Mouse (Mus musculus) embryonic facial prominence, embryonic 13.5 days (tissue): Measurements from ENCODE around the gene Setd5. TPM values are rescaled to one million over a fixed set of nuclear protein-coding genes. Genes with fewer than 3 reads are reported as not detected.

Source experiments
- ATAC-seq: fragments of 200-750 bp; cut with Nextera tagmentation; 2 replicates; pipeline ENCODE4 v1.8.0; 2017; ENCODE audit warnings: low read depth; ENCODE audit not compliant: insufficient number of reproducible peaks, insufficient read depth, low FRiP score, low TSS enrichment
- H3K27ac ChIP-seq: fragments of 300-500 bp; sonication (generic); 2 replicates; pipeline ENCODE4 v1.5.1; 2015; ENCODE audit warnings: moderate library complexity, mild to moderate bottlenecking, inconsistent platforms
- H3K27me3 ChIP-seq: fragments of 300-500 bp; sonication (generic); 2 replicates; pipeline ENCODE4 v1.6.1; 2015; ENCODE audit warnings: mild to moderate bottlenecking, inconsistent platforms
- H3K36me3 ChIP-seq: fragments of 300-500 bp; sonication (generic); 2 replicates; pipeline ENCODE4 v1.6.1; 2015; ENCODE audit warnings: mild to moderate bottlenecking, inconsistent platforms
- H3K4me1 ChIP-seq: fragments of 300-500 bp; sonication (generic); 2 replicates; pipeline ENCODE4 v1.6.1; 2015; ENCODE audit warnings: inconsistent platforms
- H3K4me2 ChIP-seq: fragments of 300-500 bp; sonication (generic); 2 replicates; pipeline ENCODE4 v1.6.1; 2015; ENCODE audit warnings: moderate library complexity, mild to moderate bottlenecking, inconsistent platforms
- H3K4me3 ChIP-seq: fragments of 300-500 bp; sonication (generic); 2 replicates; pipeline ENCODE4 v1.5.1; 2015; ENCODE audit warnings: mild to moderate bottlenecking, inconsistent platforms
- H3K9ac ChIP-seq: fragments of 300-500 bp; sonication (generic); 2 replicates; pipeline ENCODE4 v1.6.1; 2015; ENCODE audit warnings: mild to moderate bottlenecking, inconsistent platforms
- H3K9me3 ChIP-seq: fragments of 300-500 bp; sonication (generic); 2 replicates; pipeline ENCODE4 v1.6.1; 2016; ENCODE audit warnings: inconsistent platforms
- WGBS: fragments of 180-500 bp; shearing (Covaris S2); methylation state at CpG from one replicate; pipeline ENCODE4 v1.1.7; 2015; ENCODE audit warnings: mixed read lengths; 5-methylcytosine and 5-hydroxymethylcytosine counted together
- polyA plus RNA-seq: library from polyadenylated mRNA; unstranded; fragments of >200 nt; fragmentation: Nextera tagmentation; extraction: Ambion mirVana; gene quantifications from 2 replicates; pipeline ENCODE4 v1.2.1, GENCODE M21; 2015

The Setd5 gene
- polyA plus RNA-seq, 1 experiment from 2014 or later, result 91.0 TPM

GRCm38 (mm10) chr6:113154071-113154470 is 76.9 kb downstream of the Setd5 start:
- no peaks in the 10 kb centered on the region for H3K27me3 ChIP-seq
- no peak overlapping the region for H3K4me2 ChIP-seq
- no peak overlapping the region for H3K4me3 ChIP-seq
- ATAC-seq, result no peak
- H3K9ac ChIP-seq, result no peak overlapping the region
- H3K9me3 ChIP-seq, result no peaks in the 10 kb centered on the region
- WGBS, result 98% methylated on average over 8 of the region's 8 CpGs
- no peaks in the 10 kb centered on the region for H3K4me1 ChIP-seq
- peaks cover 76% of the 10 kb centered on the region for H3K36me3 ChIP-seq
- no peak overlapping the region for H3K27ac ChIP-seq

- Histone ChIP-seq H3K36me3 (peaks cover 69% of the 10 kb centered on the region), H3K9ac (no peak overlapping the region), H3K27ac (no peak overlapping the region), H3K9me3 (no peaks in the 10 kb centered on the region), H3K4me1 (no peaks in the 10 kb centered on the region), H3K4me2 (no peak overlapping the region), H3K4me3 (no peak overlapping the region), H3K27me3 (no peaks in the 10 kb centered on the region)
- 89% methylated on average over 6 of the region's 6 CpGs for WGBS
- no peak for ATAC-seq
Measured at GRCm38 (mm10) chr6:113154886-113155285, 77.7 kb downstream of the Setd5 start.

GRCm38 (mm10) chr6:113156064-113156463 is 78.9 kb downstream of the Setd5 start:
- Histone ChIP-seq H3K4me2 (no peak overlapping the region), H3K9ac (no peak overlapping the region), H3K36me3 (peaks cover 62% of the 10 kb centered on the region), H3K27ac (no peak overlapping the region), H3K9me3 (no peaks in the 10 kb centered on the region), H3K27me3 (no peaks in the 10 kb centered on the region), H3K4me1 (no peaks in the 10 kb centered on the region), H3K4me3 (no peak overlapping the region)
- WGBS, result 91% methylated on average over 4 of the region's 4 CpGs
- ATAC-seq, result no peak

- H3K4me1 ChIP-seq, result no peaks in the 10 kb centered on the region
- no peak overlapping the region for H3K9ac ChIP-seq
- no peak overlapping the region for H3K27ac ChIP-seq
- H3K9me3 ChIP-seq, result no peaks in the 10 kb centered on the region
- no peaks in the 10 kb centered on the region for H3K27me3 ChIP-seq
- no peak overlapping the region for H3K4me3 ChIP-seq
- no peak for ATAC-seq
- no peak overlapping the region for H3K4me2 ChIP-seq
- peaks cover 24% of the 10 kb centered on the region for H3K36me3 ChIP-seq
- WGBS, result 95% methylated on average over 10 of the region's 10 CpGs
Measured at GRCm38 (mm10) chr6:113160106-113160505, 82.9 kb downstream of the Setd5 start.

GRCm38 (mm10) chr6:113161982-113162381 is 84.8 kb downstream of the Setd5 start:
- H3K27ac ChIP-seq, result no peak overlapping the region
- peaks cover 12% of the 10 kb centered on the region for H3K36me3 ChIP-seq
- H3K9me3 ChIP-seq, result no peaks in the 10 kb centered on the region
- no peak overlapping the region for H3K9ac ChIP-seq
- no peak overlapping the region for H3K4me2 ChIP-seq
- H3K4me3 ChIP-seq, result no peak overlapping the region
- H3K4me1 ChIP-seq, result peaks cover 10% of the 10 kb centered on the region
- WGBS, result 85% methylated on average over 1 of the region's 1 CpGs
- no peak for ATAC-seq
- no peaks in the 10 kb centered on the region for H3K27me3 ChIP-seq

- Histone ChIP-seq H3K4me1 (peaks cover 13% of the 10 kb centered on the region), H3K27me3 (no peaks in the 10 kb centered on the region), H3K4me3 (no peak overlapping the region), H3K9ac (no peak overlapping the region), H3K36me3 (peaks cover 8% of the 10 kb centered on the region), H3K9me3 (no peaks in the 10 kb centered on the region), H3K4me2 (no peak overlapping the region), H3K27ac (no peak overlapping the region)
- ATAC-seq, result no peak
Measured at GRCm38 (mm10) chr6:113163513-113163912, 86.3 kb downstream of the Setd5 start.

- H3K4me2 ChIP-seq, result peak overlapping the region; percentile 45
- H3K27me3 ChIP-seq, result no peaks in the 10 kb centered on the region
- peak; percentile 77 for ATAC-seq
- no peak overlapping the region for H3K9ac ChIP-seq
- no peaks in the 10 kb centered on the region for H3K9me3 ChIP-seq
- WGBS, result 45% methylated on average over 17 of the region's 17 CpGs
- no peaks in the 10 kb centered on the region for H3K36me3 ChIP-seq
- peaks cover 21% of the 10 kb centered on the region for H3K4me1 ChIP-seq
- peak overlapping the region; percentile 44; the same call in 1 of the 2 replicates for H3K27ac ChIP-seq
- no peak overlapping the region for H3K4me3 ChIP-seq
Measured at GRCm38 (mm10) chr6:113166661-113167251, 89.6 kb downstream of the Setd5 start.

- Histone ChIP-seq H3K4me1 (peaks cover 21% of the 10 kb centered on the region), H3K36me3 (no peaks in the 10 kb centered on the region), H3K27me3 (no peaks in the 10 kb centered on the region), H3K9ac (no peak overlapping the region), H3K4me2 (no peak overlapping the region), H3K27ac (no peak overlapping the region), H3K9me3 (no peaks in the 10 kb centered on the region), H3K4me3 (no peak overlapping the region)
- no peak for ATAC-seq
- WGBS, result 84% methylated on average over 7 of the region's 7 CpGs
Measured at GRCm38 (mm10) chr6:113168316-113168975, 91.3 kb downstream of the Setd5 start.

- WGBS, result 69% methylated on average over 3 of the region's 3 CpGs
Measured at GRCm38 (mm10) chr6:113169852-113170251, 92.7 kb downstream of the Setd5 start.

GRCm38 (mm10) chr6:113170651-113171050 is 93.5 kb downstream of the Setd5 start:
- Histone ChIP-seq H3K4me2 (no peak overlapping the region), H3K36me3 (no peaks in the 10 kb centered on the region), H3K4me1 (peaks cover 21% of the 10 kb centered on the region), H3K9ac (no peak overlapping the region), H3K27ac (no peak overlapping the region), H3K4me3 (no peak overlapping the region), H3K9me3 (no peaks in the 10 kb centered on the region), H3K27me3 (no peaks in the 10 kb centered on the region)
- WGBS, result 90% methylated on average over 8 of the region's 8 CpGs
- no peak for ATAC-seq

More at GRCm38 (mm10) chr6:113169852-113170251, 92.7 kb downstream of the Setd5 start:
- Histone ChIP-seq H3K4me1 (peaks cover 21% of the 10 kb centered on the region), H3K4me3 (no peak overlapping the region), H3K27ac (no peak overlapping the region), H3K4me2 (no peak overlapping the region), H3K27me3 (no peaks in the 10 kb centered on the region), H3K9ac (no peak overlapping the region), H3K36me3 (no peaks in the 10 kb centered on the region), H3K9me3 (no peaks in the 10 kb centered on the region)
- no peak for ATAC-seq

- no peak overlapping the region for H3K4me2 ChIP-seq
- H3K9me3 ChIP-seq, result no peaks in the 10 kb centered on the region
- ATAC-seq, result no peak
- H3K9ac ChIP-seq, result no peak overlapping the region
- H3K36me3 ChIP-seq, result no peaks in the 10 kb centered on the region
- peaks cover 11% of the 10 kb centered on the region for H3K4me1 ChIP-seq
- no peak overlapping the region for H3K4me3 ChIP-seq
- no peaks in the 10 kb centered on the region for H3K27me3 ChIP-seq
- H3K27ac ChIP-seq, result no peak overlapping the region
Measured at GRCm38 (mm10) chr6:113172011-113172410, 94.8 kb downstream of the Setd5 start.

- no peak for ATAC-seq
- H3K9me3 ChIP-seq, result no peaks in the 10 kb centered on the region
- H3K36me3 ChIP-seq, result no peaks in the 10 kb centered on the region
- peaks cover 8% of the 10 kb centered on the region; the same call in 1 of the 2 replicates for H3K4me1 ChIP-seq
- 64% methylated on average over 1 of the region's 1 CpGs for WGBS
- no peak overlapping the region for H3K4me3 ChIP-seq
- H3K27me3 ChIP-seq, result no peaks in the 10 kb centered on the region
- no peak overlapping the region for H3K4me2 ChIP-seq
- no peak overlapping the region for H3K9ac ChIP-seq
- no peak overlapping the region for H3K27ac ChIP-seq
Measured at GRCm38 (mm10) chr6:113172568-113172967, 95.4 kb downstream of the Setd5 start.
